Mouse (Mus musculus) lung, postnatal 0 days (tissue): ENCODE measurements at regions not wholly inside any gene's neighbourhood (a gene's known extent, or its start where the extent isn't known, plus 50 kb on each side); places are given as distances from the start of the nearest gene placed in this dataset.

Source experiments
- CTCF ChIP-seq: IDR thresholded peaks from 2 replicates; pipeline ENCODE4 v1.5.1; 2016; ENCODE audit warnings: antibody characterized with exemption, mild to moderate bottlenecking
- EP300 ChIP-seq: IDR thresholded peaks from 2 replicates; pipeline ENCODE4 v1.6.1; 2016; ENCODE audit warnings: antibody characterized with exemption, mild to moderate bottlenecking, control low read depth

- TF ChIP-seq CTCF = no peak
- no peak for TF ChIP-seq EP300
Observed at GRCm38 (mm10) chr12:13921066-13921465, 230.8 kb downstream of the Fam84a start.
